Mouse (Mus musculus): Measurements from ENCODE around the gene Hspg2. TPM values are rescaled to one million over a fixed set of nuclear protein-coding genes. Genes with fewer than 3 reads are reported as not detected.

Gene Hspg2
- polyA plus RNA-seq, 1 experiment from 2014 or later = 58.1 TPM

GRCm38 (mm10) chr4:137556673-137557210 lies 88.2 kb downstream of the Hspg2 start:
- DNase-seq (no peak), ATAC-seq (ENCODE audit: insufficient read depth) (no peak)
- H3K4me2 ChIP-seq = no peak overlapping the region
- no peaks in the 10 kb centered on the region for H3K9me3 ChIP-seq (ENCODE audit: low read depth, low read length)
- H3K9ac ChIP-seq = no peak overlapping the region
- H3K27me3 ChIP-seq (ENCODE audit: insufficient read depth, low read length) = no peaks in the 10 kb centered on the region
- H3K4me1 ChIP-seq (ENCODE audit: insufficient read depth) = no peaks in the 10 kb centered on the region
- 89% methylated on average over 16 of the region's 16 CpGs for WGBS
- H3K27ac ChIP-seq (ENCODE audit: low read depth) = no peak overlapping the region
- no peak overlapping the region for H3K4me3 ChIP-seq (ENCODE audit: low read depth, low read length)
- H3K36me3 ChIP-seq (ENCODE audit: insufficient read depth) = peaks cover 90% of the 10 kb centered on the region
- no peak for TF ChIP-seq CTCF (IDR thresholded peaks at IDR 0.05; ENCODE audit: low read depth)

- H3K36me3 ChIP-seq (ENCODE audit: insufficient read depth) = peaks cover 55% of the 10 kb centered on the region
- DNase-seq = no peak
- H3K4me2 ChIP-seq = no peak overlapping the region
- no peaks in the 10 kb centered on the region for H3K4me1 ChIP-seq (ENCODE audit: insufficient read depth)
- H3K9ac ChIP-seq = no peak overlapping the region
- H3K27ac ChIP-seq (ENCODE audit: low read depth) = no peak overlapping the region
- H3K4me3 ChIP-seq (ENCODE audit: low read depth, low read length) = no peak overlapping the region
- H3K27me3 ChIP-seq (ENCODE audit: insufficient read depth, low read length) = no peaks in the 10 kb centered on the region
- WGBS = 72% methylated on average over 9 of the region's 9 CpGs
- no peak for TF ChIP-seq CTCF (IDR thresholded peaks at IDR 0.05; ENCODE audit: low read depth)
- no peak for ATAC-seq (ENCODE audit: insufficient read depth)
- H3K9me3 ChIP-seq (ENCODE audit: low read depth, low read length) = no peaks in the 10 kb centered on the region
These were observed 101.3 kb downstream of the Hspg2 start for GRCm38 (mm10) chr4:137569873-137570272.

GRCm38 (mm10) chr4:137574469-137574868 lies 105.9 kb downstream of the Hspg2 start, which contains the start of gene Ldlrad2:
TSS of gene Ldlrad2 (minus strand) at chr4:137574569.
- Histone ChIP-seq H3K36me3 (ENCODE audit: insufficient read depth) (peaks cover 25% of the 10 kb centered on the region), H3K4me3 (ENCODE audit: low read depth, low read length) (no peak within 1 kb of the TSS), H3K9ac (no peak within 1 kb of the TSS), H3K4me2 (no peak within 1 kb of the TSS), H3K27me3 (ENCODE audit: insufficient read depth, low read length) (peaks cover 1% of the 10 kb centered on the region; the same call in 1 of the 2 replicates), H3K4me1 (ENCODE audit: insufficient read depth) (no peaks in the 10 kb centered on the region), H3K9me3 (ENCODE audit: low read depth, low read length) (no peaks in the 10 kb centered on the region), H3K27ac (ENCODE audit: low read depth) (no peak within 1 kb of the TSS)
- no peak for TF ChIP-seq CTCF (IDR thresholded peaks at IDR 0.05; ENCODE audit: low read depth)
- WGBS = 83% methylated on average over 10 of the region's 10 CpGs
- DNase-seq (no peak), ATAC-seq (ENCODE audit: insufficient read depth) (no peak)

DNA sequence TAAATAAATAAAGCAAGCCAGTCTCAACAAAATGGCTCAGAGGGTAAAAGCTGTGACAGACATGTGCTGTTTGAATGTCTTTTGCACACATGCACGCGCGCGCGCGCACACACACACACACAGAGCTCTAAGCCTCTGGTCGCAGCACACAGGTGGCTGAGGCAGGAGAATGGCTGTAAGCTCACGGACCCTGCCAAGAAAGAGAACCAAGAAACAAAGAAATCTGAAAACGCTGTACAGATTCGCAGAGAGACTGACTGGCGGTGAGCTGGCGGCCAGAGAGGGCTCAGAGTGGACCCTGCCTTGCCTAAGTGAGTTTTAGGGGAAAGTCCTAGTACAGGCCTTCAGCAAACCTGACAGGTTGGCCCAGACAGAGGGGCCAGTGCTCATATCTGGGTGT lies 108.9 kb downstream of the Hspg2 start:
- Histone ChIP-seq H3K9me3 (ENCODE audit: low read depth, low read length) (no peaks in the 10 kb centered on the region), H3K27me3 (ENCODE audit: insufficient read depth, low read length) (peaks cover 4% of the 10 kb centered on the region; the same call in 1 of the 2 replicates), H3K4me2 (no peak overlapping the region), H3K36me3 (ENCODE audit: insufficient read depth) (0 out of 2 replicates have a peak, but pooled peaks cover 3% of the 10 kb centered on the region), H3K27ac (ENCODE audit: low read depth) (no peak overlapping the region), H3K4me3 (ENCODE audit: low read depth, low read length) (no peak overlapping the region), H3K9ac (no peak overlapping the region), H3K4me1 (ENCODE audit: insufficient read depth) (no peaks in the 10 kb centered on the region)
- no peak for ATAC-seq (ENCODE audit: insufficient read depth)
- WGBS = 96% methylated on average over 12 of the region's 12 CpGs
- no peak for TF ChIP-seq CTCF (IDR thresholded peaks at IDR 0.05; ENCODE audit: low read depth)
- no peak for DNase-seq

- TF ChIP-seq CTCF (IDR thresholded peaks at IDR 0.05; ENCODE audit: low read depth) = peak; percentile 85
- Histone ChIP-seq H3K27ac (ENCODE audit: low read depth) (no peak overlapping the region), H3K4me3 (ENCODE audit: low read depth, low read length) (peak overlapping the region; percentile 29), H3K27me3 (ENCODE audit: insufficient read depth, low read length) (peaks cover 4% of the 10 kb centered on the region; the same call in 1 of the 2 replicates), H3K9ac (no peak overlapping the region), H3K4me1 (ENCODE audit: insufficient read depth) (no peaks in the 10 kb centered on the region), H3K9me3 (ENCODE audit: low read depth, low read length) (no peaks in the 10 kb centered on the region), H3K36me3 (ENCODE audit: insufficient read depth) (no peaks in the 10 kb centered on the region), H3K4me2 (peak overlapping the region; percentile 62)
- ATAC-seq (ENCODE audit: insufficient read depth) (peak; percentile 59), DNase-seq (peak; percentile 72)
- WGBS = 3% methylated on average over 39 of the region's 39 CpGs
These were observed 109.7 kb downstream of the Hspg2 start for GRCm38 (mm10) chr4:137578181-137578845.

DNA sequence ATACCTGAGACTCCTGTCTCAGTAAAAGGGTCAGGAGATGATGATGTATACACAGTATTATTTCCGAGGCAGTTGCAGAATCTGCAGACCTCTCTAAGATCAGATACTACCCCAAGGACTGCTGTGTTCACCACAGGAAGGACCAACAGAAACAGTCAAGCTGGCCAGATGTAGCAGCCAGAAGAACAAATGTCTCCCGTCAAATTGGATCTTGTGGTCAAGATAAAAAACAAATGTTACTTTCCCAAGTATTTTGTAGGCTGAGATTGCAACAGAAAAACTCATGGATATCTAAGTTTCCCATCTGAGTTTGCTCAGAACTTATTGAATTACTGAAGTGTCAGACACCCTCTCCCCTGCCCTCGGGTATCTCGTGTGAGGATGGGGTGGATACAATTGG lies 111.2 kb downstream of the Hspg2 start:
- WGBS = 38% methylated on average over 4 of the region's 4 CpGs
- H3K9ac ChIP-seq = no peak overlapping the region
- TF ChIP-seq CTCF (IDR thresholded peaks at IDR 0.05; ENCODE audit: low read depth) = no peak
- no peaks in the 10 kb centered on the region for H3K4me1 ChIP-seq (ENCODE audit: insufficient read depth)
- no peaks in the 10 kb centered on the region for H3K9me3 ChIP-seq (ENCODE audit: low read depth, low read length)
- H3K27ac ChIP-seq (ENCODE audit: low read depth) = no peak overlapping the region
- H3K4me2 ChIP-seq = no peak overlapping the region
- no peak for ATAC-seq (ENCODE audit: insufficient read depth)
- peaks cover 4% of the 10 kb centered on the region; the same call in 1 of the 2 replicates for H3K27me3 ChIP-seq (ENCODE audit: insufficient read depth, low read length)
- no peak overlapping the region for H3K4me3 ChIP-seq (ENCODE audit: low read depth, low read length)
- peak; percentile 33 for DNase-seq
- H3K36me3 ChIP-seq (ENCODE audit: insufficient read depth) = no peaks in the 10 kb centered on the region

DNA sequence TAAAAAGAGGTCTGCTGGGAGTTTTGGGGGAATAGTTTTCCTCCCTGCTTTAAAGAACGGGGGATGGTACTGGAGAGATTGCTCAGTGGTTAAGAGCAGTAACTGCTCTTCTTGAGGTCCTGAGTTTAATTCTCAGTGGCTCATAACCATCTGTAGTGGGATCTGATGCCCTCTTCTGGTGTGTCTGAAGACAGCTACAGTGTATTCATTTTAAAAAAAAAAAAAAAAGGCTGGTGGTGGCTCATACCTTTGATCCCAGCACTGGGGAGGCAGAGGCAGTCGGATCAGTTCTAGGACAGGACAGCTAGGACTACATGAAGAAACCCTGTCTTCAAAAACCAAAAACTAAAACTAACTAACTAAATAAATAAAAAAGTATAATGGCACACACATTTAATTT lies 111.7 kb downstream of the Hspg2 start:
- Histone ChIP-seq H3K9ac (no peak overlapping the region), H3K36me3 (ENCODE audit: insufficient read depth) (no peaks in the 10 kb centered on the region), H3K4me2 (no peak overlapping the region), H3K4me3 (ENCODE audit: low read depth, low read length) (no peak overlapping the region), H3K27ac (ENCODE audit: low read depth) (no peak overlapping the region), H3K9me3 (ENCODE audit: low read depth, low read length) (no peaks in the 10 kb centered on the region), H3K4me1 (ENCODE audit: insufficient read depth) (no peaks in the 10 kb centered on the region), H3K27me3 (ENCODE audit: insufficient read depth, low read length) (peaks cover 4% of the 10 kb centered on the region; the same call in 1 of the 2 replicates)
- TF ChIP-seq CTCF (IDR thresholded peaks at IDR 0.05; ENCODE audit: low read depth) = no peak
- DNase-seq = no peak
- 67% methylated on average over 2 of the region's 2 CpGs for WGBS
- ATAC-seq (ENCODE audit: insufficient read depth) = no peak
